Mouse (Mus musculus): ENCODE data around the gene Gnaz. TPM values are rescaled to one million over a fixed set of nuclear protein-coding genes. Genes with fewer than 3 reads are reported as not detected.

Gene Gnaz
- polyA plus RNA-seq, 1 experiment from 2014 or later, result 42.5 TPM

DNA sequence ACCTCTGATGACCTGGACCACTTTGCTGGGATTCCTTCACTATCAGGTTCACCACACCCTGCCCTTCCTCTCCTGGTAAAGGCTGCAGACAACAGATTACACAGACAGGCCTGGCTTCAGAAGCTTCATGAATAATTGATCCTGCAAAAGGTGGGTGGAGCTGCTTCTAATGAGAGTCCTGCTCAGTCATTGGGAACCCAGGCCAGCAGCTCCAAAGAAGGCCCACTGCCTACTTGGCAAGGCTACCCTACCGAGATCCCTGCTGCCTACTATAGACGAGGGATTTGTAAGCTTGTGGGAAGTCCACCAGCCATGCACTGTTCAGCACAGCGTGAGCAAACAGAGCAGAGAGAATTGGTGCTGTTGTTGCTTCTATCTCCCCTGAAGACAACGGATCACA is 89.3 kb downstream of the Gnaz start:
- Histone ChIP-seq H3K9ac (replicated peaks) (no peak overlapping the region), H3K9me3 (no peaks in the 10 kb centered on the region), H3K36me3 (no peaks in the 10 kb centered on the region), H3K27ac (peak overlapping the region; percentile 61; the same call in 1 of the 2 replicates), H3K4me3 (replicated peaks) (no peak overlapping the region), H3K4me2 (replicated peaks) (0 out of 2 replicates have a peak overlapping the region, but pooled peaks have one; percentile 0), H3K27me3 (no peaks in the 10 kb centered on the region), H3K4me1 (replicated peaks) (peaks cover 43% of the 10 kb centered on the region)
- 3% methylated on average over 4 of the region's 4 CpGs for WGBS
- ATAC-seq, result peak; percentile 34

DNA sequence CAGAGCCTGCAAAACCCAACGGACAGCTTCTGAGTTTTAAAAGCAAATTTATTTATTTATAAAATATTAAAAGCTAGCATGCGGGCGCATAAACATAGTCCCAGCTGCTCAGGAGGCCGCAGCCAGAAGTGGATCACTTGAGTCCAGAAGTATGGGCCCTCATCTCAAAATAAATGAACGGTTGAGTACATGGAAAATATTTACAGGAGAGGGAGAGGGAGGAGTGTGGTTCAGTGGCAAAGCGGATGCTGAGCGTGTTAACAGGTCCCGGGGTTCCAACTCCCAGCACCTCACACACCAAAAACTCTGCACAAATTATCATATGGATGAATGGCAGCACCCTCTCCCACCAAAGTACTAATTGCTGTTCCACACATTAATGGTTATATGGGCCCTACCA is 91.4 kb downstream of the Gnaz start:
- Histone ChIP-seq H3K4me2 (replicated peaks) (no peak overlapping the region), H3K9ac (replicated peaks) (no peak overlapping the region), H3K4me1 (replicated peaks) (peaks cover 64% of the 10 kb centered on the region), H3K27ac (no peak overlapping the region), H3K9me3 (no peaks in the 10 kb centered on the region), H3K27me3 (no peaks in the 10 kb centered on the region), H3K36me3 (no peaks in the 10 kb centered on the region), H3K4me3 (replicated peaks) (no peak overlapping the region)
- 69% methylated on average over 8 of the region's 8 CpGs for WGBS
- ATAC-seq, result no peak

DNA sequence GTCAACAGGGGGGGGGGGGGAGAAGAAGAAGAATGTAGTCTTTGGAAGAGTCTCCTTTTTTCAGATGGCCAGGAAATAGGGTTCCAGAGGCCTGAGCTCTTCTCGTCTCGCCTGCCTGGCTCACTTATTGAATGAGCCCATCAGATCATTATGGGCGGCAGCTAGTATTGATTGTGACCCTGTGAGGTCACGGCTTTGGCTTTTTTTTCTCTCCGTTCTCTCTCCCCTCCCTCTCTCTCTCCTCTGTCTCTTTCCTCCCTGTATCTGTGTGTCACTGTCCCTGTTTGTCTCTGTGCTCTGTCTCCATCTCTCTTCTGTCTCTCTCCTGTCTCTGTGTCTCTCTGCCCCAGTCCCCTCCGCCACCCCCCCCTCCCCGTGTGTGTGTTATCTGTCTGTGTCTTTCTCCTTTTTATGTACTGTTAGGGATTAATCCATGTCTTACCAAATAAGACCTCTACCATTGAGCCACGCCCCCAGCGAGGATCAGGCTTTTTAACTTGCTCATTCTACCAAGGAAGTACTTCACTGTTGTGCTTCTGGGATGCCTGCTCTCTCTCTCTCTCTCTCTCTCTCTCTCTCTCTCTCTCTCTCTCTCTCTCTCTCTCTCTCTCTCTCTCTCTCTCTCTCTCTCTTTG is 91.9 kb downstream of the Gnaz start:
- Histone ChIP-seq H3K27ac (no peak overlapping the region), H3K9ac (replicated peaks) (no peak overlapping the region), H3K4me1 (replicated peaks) (peaks cover 69% of the 10 kb centered on the region), H3K27me3 (no peaks in the 10 kb centered on the region), H3K36me3 (no peaks in the 10 kb centered on the region), H3K4me3 (replicated peaks) (no peak overlapping the region), H3K9me3 (no peaks in the 10 kb centered on the region), H3K4me2 (replicated peaks) (0 out of 2 replicates have a peak overlapping the region, but pooled peaks have one; percentile 93)
- WGBS, result 10% methylated on average over 9 of the region's 9 CpGs
- no peak for ATAC-seq

DNA sequence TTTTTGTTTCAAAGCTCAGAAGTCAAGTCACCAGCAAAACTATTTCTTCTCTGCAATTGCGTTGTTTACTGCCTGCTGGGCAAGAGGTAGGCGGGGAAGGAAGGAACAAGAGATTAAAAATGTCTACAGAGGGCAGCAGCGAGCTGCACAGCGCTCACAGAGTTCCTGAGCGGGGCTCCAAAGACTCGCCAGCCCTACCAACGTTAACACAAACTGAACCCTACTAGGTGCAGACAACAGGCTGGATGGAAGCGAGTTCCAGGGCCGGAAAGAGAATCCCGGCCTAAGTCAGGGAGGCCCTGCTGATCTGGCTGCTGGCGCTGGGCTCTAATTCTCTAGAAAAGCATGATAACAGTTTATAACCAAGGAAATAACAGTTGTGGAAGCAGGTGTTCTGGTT is 92.4 kb downstream of the Gnaz start:
- Histone ChIP-seq H3K4me3 (replicated peaks) (peak overlapping the region; percentile 92), H3K9me3 (no peaks in the 10 kb centered on the region), H3K4me1 (replicated peaks) (peaks cover 74% of the 10 kb centered on the region), H3K27ac (no peak overlapping the region), H3K36me3 (no peaks in the 10 kb centered on the region), H3K9ac (replicated peaks) (no peak overlapping the region), H3K4me2 (replicated peaks) (peak overlapping the region; percentile 93), H3K27me3 (no peaks in the 10 kb centered on the region)
- no peak for ATAC-seq
- WGBS, result under 1% methylated on average over 11 of the region's 11 CpGs

DNA sequence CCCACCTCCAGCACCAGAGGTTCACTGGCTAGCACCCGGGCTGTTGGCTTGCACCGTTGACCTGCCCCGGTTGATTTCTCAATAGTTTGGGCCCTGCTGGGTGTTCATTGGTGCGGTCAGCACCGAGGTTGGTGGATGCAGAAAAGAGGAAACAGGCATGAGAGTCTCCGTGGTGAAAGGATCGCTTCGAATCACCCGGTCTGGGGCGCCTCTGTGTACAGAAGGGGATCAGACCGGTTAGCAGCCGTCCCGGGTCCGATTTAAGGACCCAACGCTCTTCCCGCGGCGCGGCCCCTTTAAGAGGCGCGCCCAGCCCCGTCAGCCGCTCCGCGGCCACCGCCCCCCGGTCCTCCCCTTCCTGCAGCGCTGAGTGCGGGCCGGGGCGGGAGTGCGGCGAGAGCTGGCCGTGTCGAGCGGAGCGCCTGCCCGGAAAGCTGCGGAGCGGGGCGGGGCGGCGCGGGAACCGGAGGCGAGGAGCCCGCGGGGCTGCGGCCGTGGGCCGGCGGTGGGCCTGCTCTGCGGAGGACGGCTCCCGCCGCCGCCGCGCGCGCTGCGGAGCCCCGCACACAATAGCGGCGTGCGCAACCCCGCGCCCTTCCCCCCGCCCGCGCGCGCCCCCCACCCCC is 93.4 kb downstream of the Gnaz start, which contains the start of gene Bcr:
Bcr (plus strand) TSS at position 376 of the 626 bp plus-strand sequence.
- peak within 1 kb of the TSS; percentile 93 for H3K4me2 ChIP-seq (replicated peaks)
- H3K27ac ChIP-seq, result peak within 1 kb of the TSS; percentile 92
- peak within 1 kb of the TSS; percentile 91 for H3K9ac ChIP-seq (replicated peaks)
- under 1% methylated on average over 29 of the region's 73 CpGs for WGBS
- H3K4me1 ChIP-seq (replicated peaks), result peaks cover 84% of the 10 kb centered on the region
- H3K36me3 ChIP-seq, result no peaks in the 10 kb centered on the region
- no peaks in the 10 kb centered on the region for H3K27me3 ChIP-seq
- ATAC-seq, result peak; percentile 88
- H3K4me3 ChIP-seq (replicated peaks), result peak within 1 kb of the TSS; percentile 92
- H3K9me3 ChIP-seq, result no peaks in the 10 kb centered on the region

DNA sequence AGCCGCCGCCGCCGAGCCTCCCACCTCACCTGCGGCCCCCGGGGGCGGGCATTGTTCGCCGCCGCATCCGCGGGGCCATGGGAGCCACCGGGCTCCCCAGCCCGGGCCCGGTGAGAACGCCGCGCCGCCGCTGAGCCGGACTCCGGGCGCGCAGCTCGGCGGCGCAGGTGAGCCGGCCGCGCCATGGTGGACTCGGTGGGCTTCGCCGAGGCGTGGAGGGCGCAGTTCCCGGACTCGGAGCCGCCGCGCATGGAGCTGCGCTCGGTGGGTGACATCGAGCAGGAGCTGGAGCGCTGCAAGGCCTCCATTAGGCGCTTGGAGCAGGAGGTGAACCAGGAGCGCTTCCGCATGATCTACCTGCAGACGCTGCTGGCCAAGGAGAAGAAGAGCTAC is 93.9 kb downstream of the Gnaz start:
- WGBS, result 0% methylated on average over 39 of the region's 48 CpGs
- Histone ChIP-seq H3K4me1 (replicated peaks) (peaks cover 85% of the 10 kb centered on the region), H3K27ac (peak overlapping the region; percentile 92), H3K9ac (replicated peaks) (peak overlapping the region; percentile 91), H3K27me3 (no peaks in the 10 kb centered on the region), H3K36me3 (no peaks in the 10 kb centered on the region), H3K9me3 (no peaks in the 10 kb centered on the region), H3K4me2 (replicated peaks) (peak overlapping the region; percentile 93), H3K4me3 (replicated peaks) (peak overlapping the region; percentile 92)
- ATAC-seq, result peak; percentile 49; the same call in 1 of the 2 replicates

DNA sequence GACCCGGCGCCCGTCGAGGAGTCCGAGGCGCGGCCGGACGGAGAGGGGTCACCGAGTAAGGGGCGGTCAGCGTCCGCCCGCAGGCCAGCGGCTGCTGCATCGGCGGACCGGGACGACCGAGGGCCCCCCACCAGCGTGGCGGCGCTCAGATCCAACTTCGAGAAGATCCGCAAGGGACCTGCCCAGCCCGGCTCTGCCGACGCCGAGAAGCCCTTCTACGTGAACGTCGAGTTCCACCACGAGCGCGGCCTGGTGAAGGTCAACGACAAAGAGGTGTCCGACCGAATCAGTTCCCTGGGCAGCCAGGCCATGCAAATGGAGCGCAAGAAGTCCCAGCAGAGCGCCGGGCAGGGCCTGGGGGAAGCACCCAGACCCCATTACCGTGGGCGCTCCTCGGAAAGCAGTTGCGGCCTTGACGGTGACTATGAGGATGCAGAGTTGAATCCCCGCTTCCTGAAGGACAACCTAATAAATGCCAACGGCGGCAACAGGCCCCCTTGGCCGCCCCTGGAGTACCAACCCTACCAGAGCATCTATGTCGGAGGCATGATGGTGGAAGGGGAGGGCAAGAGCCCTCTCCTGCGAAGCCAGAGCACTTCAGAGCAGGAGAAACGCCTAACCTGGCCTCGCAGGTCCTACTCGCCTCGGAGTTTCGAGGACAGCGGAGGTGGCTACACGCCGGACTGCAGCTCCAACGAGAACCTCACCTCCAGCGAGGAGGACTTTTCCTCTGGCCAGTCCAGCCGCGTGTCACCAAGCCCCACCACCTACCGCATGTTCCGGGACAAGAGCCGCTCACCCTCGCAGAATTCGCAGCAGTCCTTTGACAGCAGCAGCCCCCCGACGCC is 94.6 kb downstream of the Gnaz start:
- no peak for ATAC-seq
- Histone ChIP-seq H3K27me3 (no peaks in the 10 kb centered on the region), H3K27ac (peak overlapping the region; percentile 92), H3K4me2 (replicated peaks) (peak overlapping the region; percentile 93), H3K9me3 (no peaks in the 10 kb centered on the region), H3K9ac (replicated peaks) (peak overlapping the region; percentile 91), H3K36me3 (no peaks in the 10 kb centered on the region), H3K4me3 (replicated peaks) (peak overlapping the region; percentile 92), H3K4me1 (replicated peaks) (peaks cover 84% of the 10 kb centered on the region)
- WGBS, result 1% methylated on average over 57 of the region's 71 CpGs

DNA sequence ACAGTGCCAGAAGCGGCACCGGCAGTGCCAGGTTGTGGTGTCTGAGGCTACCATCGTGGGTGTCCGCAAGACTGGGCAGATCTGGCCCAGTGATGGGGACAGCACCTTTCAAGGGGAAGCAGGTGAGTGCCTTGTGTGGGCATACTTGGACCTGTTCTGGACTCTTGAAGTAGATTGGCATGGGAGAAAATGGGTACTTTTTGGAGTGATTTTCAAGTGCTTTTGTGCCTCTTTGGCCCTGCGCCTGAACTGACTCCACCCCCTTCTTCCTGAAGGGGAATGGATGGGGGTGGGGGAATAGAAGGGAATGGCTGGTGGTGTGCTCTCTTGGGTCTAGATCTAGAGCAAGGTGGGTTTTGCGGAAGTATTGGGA is 95.2 kb downstream of the Gnaz start:
- Histone ChIP-seq H3K9me3 (no peaks in the 10 kb centered on the region), H3K4me3 (replicated peaks) (peak overlapping the region; percentile 92), H3K4me2 (replicated peaks) (peak overlapping the region; percentile 93), H3K9ac (replicated peaks) (peak overlapping the region; percentile 91), H3K27ac (no peak overlapping the region), H3K4me1 (replicated peaks) (peaks cover 81% of the 10 kb centered on the region), H3K36me3 (no peaks in the 10 kb centered on the region), H3K27me3 (no peaks in the 10 kb centered on the region)
- 9% methylated on average over 6 of the region's 6 CpGs for WGBS
- ATAC-seq, result no peak

DNA sequence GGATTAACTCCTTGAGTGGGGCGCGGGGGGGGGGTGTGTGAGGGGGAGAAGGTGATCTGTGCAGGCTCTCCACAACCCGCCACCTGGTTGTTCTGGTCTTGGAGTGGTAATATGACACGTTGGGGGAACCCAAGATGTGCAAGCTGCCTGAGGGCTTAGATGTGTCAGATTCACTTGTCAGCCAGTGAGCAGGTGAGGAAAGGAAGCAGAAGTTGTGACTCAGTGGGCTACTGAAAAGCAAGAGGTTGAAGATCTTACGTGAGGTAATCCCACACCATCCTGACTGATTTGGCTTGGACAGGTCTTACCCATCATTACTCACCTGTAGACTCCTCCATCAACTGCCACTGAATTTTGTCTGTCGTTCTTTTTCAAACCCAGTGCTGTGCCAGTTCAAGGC is 95.6 kb downstream of the Gnaz start:
- Histone ChIP-seq H3K4me3 (replicated peaks) (peak overlapping the region; percentile 92), H3K27me3 (no peaks in the 10 kb centered on the region), H3K9ac (replicated peaks) (peak overlapping the region; percentile 91; the same call in 1 of the 2 replicates), H3K9me3 (no peaks in the 10 kb centered on the region), H3K4me1 (replicated peaks) (peaks cover 83% of the 10 kb centered on the region), H3K36me3 (no peaks in the 10 kb centered on the region), H3K4me2 (replicated peaks) (peak overlapping the region; percentile 93), H3K27ac (no peak overlapping the region)
- ATAC-seq, result no peak
- WGBS, result 49% methylated on average over 6 of the region's 6 CpGs

DNA sequence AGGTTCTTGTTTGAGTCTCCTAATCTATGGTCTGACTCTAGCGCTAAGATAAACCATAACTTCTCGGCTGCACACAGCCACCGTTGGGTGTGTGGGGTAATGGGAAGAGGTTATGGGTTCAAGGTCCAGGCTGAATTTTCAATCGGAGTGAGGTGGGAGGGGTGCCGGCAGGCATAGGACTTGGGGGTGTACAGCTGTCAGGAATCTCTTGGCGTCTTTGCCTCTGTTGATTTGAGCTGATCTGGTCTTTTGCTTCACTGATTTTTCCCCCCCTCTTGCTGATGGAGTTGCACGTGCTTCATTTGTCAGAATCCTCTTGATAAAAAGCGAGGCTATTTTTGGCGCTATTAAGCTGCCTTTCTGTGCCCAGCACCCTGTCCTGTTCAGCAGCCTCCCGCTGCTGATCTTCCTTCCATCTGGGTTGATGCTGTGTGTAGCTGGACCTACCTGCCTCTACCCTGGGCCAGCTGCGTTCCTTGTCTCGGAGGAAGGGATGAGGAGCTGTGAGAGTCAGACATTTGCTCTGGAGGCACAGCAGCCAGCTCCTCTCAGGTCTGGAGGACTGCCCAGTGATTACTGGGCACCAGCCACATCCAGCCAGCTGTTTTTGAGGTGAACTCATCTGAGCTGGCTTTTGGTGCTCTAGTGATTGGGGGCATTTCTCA is 96.5 kb downstream of the Gnaz start:
- no peaks in the 10 kb centered on the region for H3K27me3 ChIP-seq
- peak overlapping the region; percentile 92 for H3K4me3 ChIP-seq (replicated peaks)
- 60% methylated on average over 12 of the region's 12 CpGs for whole genome bisulfite sequencing
- no peak for ATAC-seq
- no peaks in the 10 kb centered on the region for H3K9me3 ChIP-seq
- peak overlapping the region; percentile 93 for H3K4me2 ChIP-seq (replicated peaks)
- no peak overlapping the region for H3K27ac ChIP-seq
- H3K9ac ChIP-seq (replicated peaks), result peak overlapping the region; percentile 91; the same call in 1 of the 2 replicates
- peaks cover 86% of the 10 kb centered on the region for H3K4me1 ChIP-seq (replicated peaks)
- H3K36me3 ChIP-seq, result no peaks in the 10 kb centered on the region

DNA sequence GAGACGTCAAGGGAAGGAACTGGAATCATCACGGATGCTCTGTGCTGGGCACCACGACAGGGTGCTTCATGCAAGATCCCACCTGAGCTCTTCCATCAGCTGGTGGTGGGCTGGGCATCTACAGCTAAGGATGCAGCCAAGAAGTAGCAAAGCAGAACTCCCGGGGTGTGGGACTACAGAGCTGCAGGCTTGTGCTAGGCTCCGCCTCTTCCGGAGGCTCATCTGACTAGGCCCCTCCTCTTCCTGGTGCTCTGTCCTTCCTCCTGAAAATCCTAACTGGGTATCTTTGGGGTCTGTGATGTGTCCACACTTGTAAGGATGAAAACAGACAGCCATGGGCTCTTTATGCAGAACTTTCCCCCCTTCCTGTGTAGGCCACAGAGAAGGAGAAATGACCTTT is 98.7 kb downstream of the Gnaz start:
- Histone ChIP-seq H3K27me3 (no peaks in the 10 kb centered on the region), H3K4me2 (replicated peaks) (peak overlapping the region; percentile 93; the same call in 1 of the 2 replicates), H3K9me3 (no peaks in the 10 kb centered on the region), H3K27ac (no peak overlapping the region), H3K4me3 (replicated peaks) (no peak overlapping the region), H3K9ac (replicated peaks) (no peak overlapping the region), H3K36me3 (no peaks in the 10 kb centered on the region), H3K4me1 (replicated peaks) (peaks cover 85% of the 10 kb centered on the region)
- ATAC-seq, result no peak
- WGBS, result 83% methylated on average over 6 of the region's 6 CpGs

Measured in midbrain, embryonic 13.5 days (tissue).